Mouse (Mus musculus): ENCODE measurements around the gene Adcy4.

The Adcy4 gene

GRCm38 (mm10) chr14:55783958-55784235 lies at the start of gene Adcy4:
Gene Adcy4 (minus strand): TSS chr14:55784095.
- peak; percentile 37 to 66 for DNase-seq

- DNase-seq = no peak
These were observed 49.2 kb upstream of the Adcy4 start for GRCm38 (mm10) chr14:55833126-55833525.

DNA sequence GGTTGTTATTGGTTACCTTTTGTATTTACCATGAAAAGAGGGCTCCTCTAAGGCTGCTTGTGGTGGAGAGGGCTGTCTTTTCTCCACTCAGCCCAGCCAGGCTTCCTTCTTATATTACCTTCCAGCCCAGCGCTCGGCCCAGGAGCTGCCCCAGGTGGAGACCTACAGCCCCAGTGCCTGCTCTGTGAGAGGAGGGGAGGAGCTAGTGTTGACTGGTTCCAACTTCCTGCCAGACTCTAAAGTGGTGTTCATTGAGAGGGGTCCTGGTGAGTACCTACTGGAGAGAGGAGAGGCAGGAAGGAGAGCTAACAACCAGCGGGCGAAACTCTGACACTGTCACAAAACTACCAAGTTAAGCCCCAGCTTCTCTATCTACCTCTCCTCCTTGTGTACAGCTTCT lies 46.4 kb upstream of the Adcy4 start:
- DNase-seq = no peak

DNA sequence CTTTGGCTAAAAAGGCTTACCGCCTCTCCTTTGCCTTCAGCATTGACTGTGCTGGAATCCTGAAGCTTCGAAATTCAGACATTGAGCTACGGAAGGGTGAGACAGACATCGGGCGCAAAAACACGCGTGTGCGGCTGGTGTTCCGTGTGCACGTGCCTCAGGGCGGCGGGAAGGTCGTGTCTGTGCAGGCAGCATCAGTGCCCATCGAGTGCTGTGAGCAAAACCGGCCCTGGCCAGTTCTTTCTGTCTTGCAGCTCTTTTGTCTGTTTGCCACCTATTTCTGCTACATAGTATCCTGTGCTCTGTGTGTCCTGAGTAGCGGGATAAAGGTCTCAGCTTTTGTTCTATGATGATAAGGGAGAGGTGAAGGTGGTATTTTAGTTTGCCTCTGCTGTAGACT lies 46.0 kb upstream of the Adcy4 start:
- no peak for DNase-seq

DNA sequence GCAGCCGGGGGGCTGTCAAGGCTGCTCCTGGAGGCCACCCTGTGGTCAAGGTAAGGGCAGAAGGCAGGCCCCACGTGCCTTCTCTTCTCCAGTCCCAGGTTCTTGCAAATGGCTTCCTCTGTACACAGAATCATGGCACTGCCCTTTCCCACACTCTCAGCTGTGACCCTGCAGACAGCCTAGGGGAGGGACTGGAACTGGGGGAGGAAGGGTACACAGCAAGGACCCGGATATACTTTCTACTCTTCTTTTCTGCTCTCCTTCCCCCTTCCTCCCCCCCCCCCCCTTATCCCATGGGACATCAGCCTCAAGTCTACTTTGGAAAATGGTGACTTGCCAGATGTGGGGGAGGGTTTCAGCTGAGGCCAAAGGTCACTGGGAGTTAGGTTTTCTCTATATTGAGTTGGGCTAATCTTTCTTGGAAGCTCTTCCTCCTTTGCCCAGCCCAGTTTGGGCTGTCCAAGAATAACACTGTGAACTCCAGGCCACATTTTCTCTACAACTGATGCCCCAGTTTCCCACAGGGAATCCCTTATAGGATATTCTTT lies 44.9 kb upstream of the Adcy4 start:
- peak; percentile 44 to 61 for DNase-seq

DNA sequence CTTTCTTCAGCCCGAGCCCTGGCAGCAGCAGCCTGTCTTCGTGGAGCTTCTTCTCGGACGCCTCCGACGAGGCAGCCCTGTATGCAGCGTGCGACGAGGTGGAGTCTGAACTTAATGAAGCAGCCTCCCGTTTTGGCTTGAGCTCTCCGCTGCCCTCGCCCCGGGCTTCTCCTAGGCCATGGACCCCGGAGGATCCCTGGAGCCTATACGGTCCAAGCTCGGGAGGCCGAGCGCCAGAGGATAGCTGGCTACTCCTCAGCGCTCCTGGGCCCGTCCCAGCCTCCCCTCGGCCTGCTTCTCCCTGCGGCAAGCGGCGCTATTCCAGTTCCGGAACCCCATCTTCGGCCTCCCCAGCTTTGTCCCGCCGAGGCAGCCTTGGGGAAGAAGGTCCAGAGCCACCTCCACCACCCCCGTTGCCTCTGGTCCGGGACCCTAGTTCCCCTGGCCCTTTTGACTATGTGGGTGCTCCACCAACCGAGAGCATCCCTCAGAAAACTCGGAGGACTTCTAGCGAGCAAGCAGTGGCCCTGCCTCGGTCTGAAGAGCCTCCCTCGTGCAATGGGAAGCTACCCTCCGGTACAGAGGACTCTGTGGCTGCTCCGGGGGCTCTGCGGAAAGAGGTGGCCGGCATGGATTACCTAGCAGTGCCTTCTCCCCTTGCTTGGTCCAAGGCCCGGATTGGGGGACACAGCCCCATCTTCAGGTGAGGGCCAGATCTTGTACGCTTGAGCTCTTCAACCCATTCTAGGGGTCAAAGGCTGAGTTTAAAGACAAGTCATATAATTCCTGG lies 42.9 kb upstream of the Adcy4 start:
- DNase-seq = peak in 1 of 2 experiments; percentile 0

GRCm38 (mm10) chr14:55826142-55826541 lies 42.2 kb upstream of the Adcy4 start:
- peak in 1 of 2 experiments; percentile 2 for DNase-seq

DNA sequence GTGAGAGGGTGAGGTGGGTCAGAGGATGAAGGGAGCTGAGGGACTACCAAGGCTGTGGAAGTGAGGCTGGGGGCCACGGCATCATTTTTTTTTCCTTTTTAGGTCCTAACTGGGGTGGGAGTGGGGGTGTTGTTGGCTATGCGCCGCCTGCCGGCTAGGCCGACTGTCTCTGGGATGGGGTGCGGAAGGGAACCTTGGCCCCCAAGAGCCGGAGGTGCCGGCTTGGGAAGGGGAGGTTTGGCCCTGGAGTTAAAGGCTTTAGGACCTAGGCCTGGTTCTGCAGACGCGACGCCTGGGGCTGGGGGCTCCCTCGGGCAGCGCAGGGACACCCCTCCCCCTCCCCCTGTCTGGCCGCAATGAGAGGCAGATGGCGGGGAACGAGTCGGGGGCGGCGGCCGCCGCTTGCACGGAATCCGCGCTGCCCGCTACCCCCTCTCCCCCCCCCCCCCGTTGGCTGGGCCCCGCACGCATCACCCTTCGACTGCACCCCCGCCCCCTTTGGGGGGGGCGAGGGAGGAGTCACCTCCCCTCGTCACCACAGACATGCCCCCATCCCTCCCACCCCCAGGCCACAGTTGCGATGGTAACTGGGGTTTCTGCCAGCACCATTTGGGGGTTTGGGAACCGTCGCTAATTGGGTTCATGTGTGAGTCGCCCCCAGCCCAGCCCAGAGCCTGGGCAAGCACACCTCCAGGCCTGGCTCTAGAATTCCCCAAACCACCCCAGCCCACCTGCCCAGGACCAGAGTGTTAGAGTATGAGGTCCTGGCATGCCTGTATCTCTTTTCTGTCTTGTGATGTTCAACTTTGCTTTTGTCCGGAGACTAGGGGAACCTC lies 41.5 kb upstream of the Adcy4 start:
- DNase-seq = peak in 1 of 2 experiments; percentile 6

DNA sequence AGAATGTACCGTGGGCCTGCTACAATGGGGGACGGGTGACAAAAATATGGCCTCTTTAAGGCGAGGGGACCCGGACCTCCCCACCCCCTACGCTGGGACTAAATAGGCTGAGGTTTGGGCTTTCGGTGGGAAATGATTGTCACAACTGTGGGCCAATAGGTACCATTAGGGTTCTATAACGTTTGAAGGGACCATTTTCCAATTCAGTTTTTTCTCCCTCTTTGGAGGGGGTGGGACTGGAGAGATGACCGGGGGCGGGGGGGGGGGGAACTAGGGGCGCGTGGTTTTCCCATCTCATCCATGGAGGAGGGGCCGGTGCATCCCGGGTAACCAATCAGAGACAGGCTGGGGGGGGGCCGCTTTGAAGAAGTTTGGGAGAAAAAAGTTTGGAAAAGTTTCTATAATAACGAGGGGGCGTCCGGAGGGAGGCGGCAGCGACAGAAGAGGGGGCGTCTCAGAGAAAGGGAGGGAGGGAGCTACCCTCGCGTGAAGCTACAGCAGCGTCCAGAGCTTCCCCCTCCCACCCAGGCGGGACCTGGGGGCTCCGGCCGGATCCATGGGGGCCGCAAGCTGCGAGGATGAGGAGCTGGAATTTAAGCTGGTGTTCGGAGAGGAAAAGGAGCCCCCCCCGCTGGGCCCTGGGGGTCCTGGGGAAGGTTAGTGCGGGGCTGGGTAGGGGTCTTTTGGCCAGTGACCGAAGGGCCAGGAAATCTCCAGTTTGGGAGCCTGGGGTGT lies 40.8 kb upstream of the Adcy4 start:
- peak; percentile 52 to 54 for DNase-seq

- peak; percentile 60 to 64 for DNase-seq
These were observed 40.1 kb upstream of the Adcy4 start for GRCm38 (mm10) chr14:55824001-55824480.

DNA sequence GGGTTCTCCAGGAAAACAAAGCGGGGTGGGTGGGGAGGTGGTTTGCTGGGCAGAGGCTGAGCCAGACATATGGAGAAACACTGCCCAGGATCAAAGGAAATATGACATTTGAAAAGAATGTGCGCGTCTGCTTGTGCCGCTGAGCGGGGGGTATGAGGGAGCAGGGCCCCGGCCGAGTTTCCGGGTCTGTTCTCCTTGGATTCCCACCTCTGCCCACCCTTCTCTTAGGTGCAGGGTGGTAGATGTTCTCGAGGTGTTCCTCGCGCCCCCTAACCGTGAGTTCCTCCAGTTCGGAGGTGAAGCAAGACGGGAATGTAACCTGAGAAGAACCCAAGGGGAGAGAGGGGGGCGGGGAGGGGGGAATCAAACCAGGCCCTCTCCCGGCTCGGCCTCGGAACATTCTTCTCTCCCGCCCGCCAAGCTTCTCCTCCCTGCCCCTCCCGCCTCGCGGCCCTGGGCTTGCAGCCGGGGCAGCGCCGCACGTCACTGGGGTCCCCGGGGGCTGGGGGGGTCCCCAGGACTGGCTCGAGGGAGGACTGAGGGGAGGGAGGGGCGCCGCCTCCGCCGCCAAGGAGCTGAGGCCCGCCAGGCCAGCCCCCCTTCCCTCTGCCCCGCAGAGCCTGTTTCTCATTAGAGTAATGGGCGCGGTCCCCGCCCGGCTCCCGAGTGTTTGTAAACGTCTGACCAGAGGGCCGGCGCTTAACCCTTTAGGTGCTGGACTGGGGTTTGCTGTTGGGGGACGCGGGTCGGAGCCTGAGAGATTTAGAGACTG lies 39.3 kb upstream of the Adcy4 start, which contains the start of gene Nfatc4:
TSS of gene Nfatc4 (plus strand) at position 154 of the 772 bp plus-strand sequence.
- peak; percentile 83 to 90 for DNase-seq

DNA sequence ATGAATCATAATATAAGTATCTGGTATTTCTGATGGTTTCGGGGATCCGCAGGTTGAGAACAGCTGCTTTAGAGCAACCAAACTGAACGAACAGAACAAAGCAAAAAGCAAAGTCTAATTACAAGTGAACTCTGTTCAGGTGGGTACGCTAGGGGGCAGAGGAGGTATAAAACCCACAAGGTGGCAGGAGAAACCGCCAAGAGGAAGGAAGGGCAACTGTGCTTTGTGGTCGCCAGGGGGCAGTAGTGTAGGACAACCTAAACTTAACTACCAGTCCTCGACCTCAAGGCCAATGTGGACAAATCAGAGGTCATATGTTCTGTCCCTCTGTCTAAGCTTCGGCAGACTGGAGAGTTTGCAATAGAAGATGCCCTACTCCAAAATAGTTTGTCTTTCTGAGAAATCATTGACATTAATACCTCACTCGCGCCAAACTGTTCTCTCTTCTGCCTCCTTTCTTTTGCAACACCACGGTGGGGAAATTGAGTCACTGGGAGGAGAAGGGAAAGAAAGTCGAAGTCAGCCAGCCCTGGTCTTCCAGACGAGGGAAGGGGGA lies 38.6 kb upstream of the Adcy4 start:
- peak; percentile 87 to 89 for DNase-seq

- peak; percentile 0 to 20 for DNase-seq
These were observed 36.7 kb upstream of the Adcy4 start for GRCm38 (mm10) chr14:55820576-55820975.

- DNase-seq = peak; percentile 0 to 23
These were observed 36.0 kb upstream of the Adcy4 start for GRCm38 (mm10) chr14:55819845-55820405.

DNA sequence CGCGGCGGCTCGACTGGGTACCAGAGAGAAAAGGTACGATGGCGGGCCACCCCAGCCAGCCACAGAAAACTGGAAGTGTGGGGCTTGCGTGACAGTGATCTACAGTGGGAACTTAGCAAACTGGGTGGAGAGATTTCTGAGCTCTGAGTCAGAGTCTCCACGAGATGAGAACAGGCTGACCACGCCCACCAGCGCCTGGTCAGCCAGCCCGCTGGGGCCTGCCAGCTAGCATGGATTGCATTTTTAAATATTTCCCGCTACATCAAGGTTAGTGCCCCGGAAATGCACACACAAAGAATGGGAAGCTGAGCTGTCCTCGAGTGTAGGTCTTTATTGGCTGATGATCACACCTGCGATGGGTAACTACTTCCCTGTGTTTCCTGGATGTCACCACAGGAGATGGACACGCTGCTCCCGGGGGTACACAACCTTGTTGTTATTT lies 31.4 kb upstream of the Adcy4 start:
- DNase-seq = peak; percentile 78 to 84

- peak; percentile 93 to 95 for DNase-seq
These were observed 31.0 kb upstream of the Adcy4 start for GRCm38 (mm10) chr14:55814885-55815284.

DNA sequence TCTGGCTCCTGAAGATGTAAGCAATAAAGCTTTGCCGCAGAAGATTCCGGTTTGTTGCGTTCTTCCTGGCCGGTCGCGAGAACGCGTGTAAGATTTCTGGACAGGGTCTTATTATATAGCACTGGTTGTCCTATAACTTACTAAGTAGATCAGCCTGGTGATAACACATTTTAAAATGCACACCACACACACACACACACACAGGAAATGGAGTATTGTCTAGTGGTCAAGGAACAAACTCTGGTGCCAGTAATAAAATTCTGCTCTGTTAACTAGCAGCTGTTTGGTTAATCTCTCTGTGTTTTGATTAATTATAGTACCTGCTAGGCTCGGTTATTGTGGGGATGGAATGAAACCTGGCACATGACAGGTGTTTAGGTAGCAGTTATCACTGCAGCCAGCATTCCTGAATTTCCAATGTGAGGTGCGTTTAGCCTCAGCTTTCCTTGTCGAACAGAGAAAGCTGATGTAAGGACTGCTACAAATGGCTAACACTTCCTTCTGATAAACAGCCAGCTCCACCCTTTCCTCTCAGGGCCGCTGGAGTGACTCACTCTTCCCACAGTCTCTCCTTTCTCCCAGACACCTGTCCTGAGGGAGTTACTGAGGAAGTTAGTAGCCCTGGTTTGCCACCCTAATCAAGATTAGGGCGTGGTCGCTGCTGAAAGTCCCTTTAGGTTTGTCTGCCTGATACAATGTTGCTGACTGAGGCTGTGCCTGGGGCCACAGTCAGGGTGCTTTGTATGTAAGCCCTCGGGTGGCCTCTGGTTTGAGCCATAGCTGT lies 11.7 kb upstream of the Adcy4 start:
- DNase-seq = peak in 1 of 2 experiments; percentile 1

DNA sequence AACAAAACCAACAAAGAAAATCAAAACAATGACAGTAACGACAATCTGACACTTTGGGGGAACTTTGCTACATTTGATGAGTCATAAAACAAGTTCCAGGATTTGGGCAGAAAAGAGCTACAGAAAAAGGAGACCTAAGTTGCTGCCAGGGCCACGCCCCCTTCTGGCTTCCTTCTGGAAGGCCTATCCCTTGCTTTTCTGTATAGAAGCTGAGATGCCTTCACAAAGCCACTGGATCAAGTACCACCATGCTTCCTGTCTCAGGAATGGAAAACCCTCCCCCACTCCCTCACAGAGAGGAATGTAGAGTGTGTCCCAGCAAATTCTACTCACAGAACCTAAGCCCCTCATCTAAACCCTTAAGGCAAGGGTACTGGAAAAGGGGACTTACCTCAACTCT lies 10.1 kb upstream of the Adcy4 start:
- peak in 1 of 2 experiments; percentile 9 for DNase-seq

- DNase-seq = peak in 1 of 2 experiments; percentile 0
These were observed 9.6 kb upstream of the Adcy4 start for GRCm38 (mm10) chr14:55793461-55793860.
